Mouse (Mus musculus): Measurements from ENCODE around the gene Gpc5.

GRCm38 (mm10) chr14:115253155-115253554, 161.1 kb downstream of the Gpc5 start:
- TF ChIP-seq CTCF (conservative IDR thresholded peaks at IDR 0.05 in 1 of 2, IDR thresholded peaks at IDR 0.05 in 1 of 2; ENCODE audit: low read depth in 2 of 2, low read length in 2 of 2), result no peak
- no peak for TF ChIP-seq ZNF384 (IDR thresholded peaks at IDR 0.05; ENCODE audit: low read depth, low read length)
- no peak for TF ChIP-seq EP300 (IDR thresholded peaks at IDR 0.05; ENCODE audit: low read length)
- no peak for TF ChIP-seq POLR2A (IDR thresholded peaks at IDR 0.05; ENCODE audit: low read depth, low read length)
- TF ChIP-seq GABPA (IDR thresholded peaks at IDR 0.05; ENCODE audit: insufficient replicate concordance, low read depth, low read length), result no peak
- TF ChIP-seq MAX (IDR thresholded peaks at IDR 0.05; ENCODE audit: low read length), result no peak
- no peak for TF ChIP-seq KAT2A (IDR thresholded peaks at IDR 0.05; ENCODE audit: insufficient replicate concordance, low read length)
- no peak for TF ChIP-seq MAFK (IDR thresholded peaks at IDR 0.05; ENCODE audit: insufficient replicate concordance, low read length)
- TF ChIP-seq NELFE (IDR thresholded peaks at IDR 0.05; ENCODE audit: low read depth, low read length), result no peak
- TF ChIP-seq MAZ (IDR thresholded peaks at IDR 0.05; ENCODE audit: low read depth, low read length), result no peak
- TF ChIP-seq E2F4 (IDR thresholded peaks at IDR 0.05; ENCODE audit: insufficient replicate concordance, low read depth, low read length), result no peak
- TF ChIP-seq BHLHE40 (IDR thresholded peaks at IDR 0.05; ENCODE audit: low read depth, low read length), result no peak
- no peak for TF ChIP-seq MEF2A (IDR thresholded peaks at IDR 0.05; ENCODE audit: borderline replicate concordance, low read depth, low read length)
- no peak for TF ChIP-seq ETS1 (conservative IDR thresholded peaks at IDR 0.05; ENCODE audit: low read depth, low read length)

Measured in CH12.LX (cell line).